Mouse (Mus musculus) C2C12 (cell line): ENCODE data around the gene Zc3h18.
A peak's percentile ranks its signal among the peaks of the same experiment; 100 is the strongest.

Source experiments
- CEBPB ChIP-seq: IDR thresholded peaks from one replicate; pipeline ENCODE4 v1.6.1; 2011; ENCODE audit warnings: low read depth, mild to moderate bottlenecking, control low read depth, moderate library complexity
- CTCF ChIP-seq: IDR thresholded peaks from one replicate; pipeline ENCODE4 v1.5.1; 2011; ENCODE audit not compliant: control insufficient read depth, insufficient read depth, insufficient read length
- FOSL1 ChIP-seq: IDR thresholded peaks from one replicate; pipeline ENCODE4 v1.8.0; 2011; ENCODE audit warnings: mild to moderate bottlenecking, low read length; ENCODE audit not compliant: poor library complexity, insufficient read depth, severe bottlenecking
- MYOD1 ChIP-seq: IDR thresholded peaks from one replicate; pipeline ENCODE4 v1.6.1; 2011; ENCODE audit warnings: low read depth; ENCODE audit not compliant: control insufficient read depth, insufficient read length
- MYOG ChIP-seq: IDR thresholded peaks from one replicate; pipeline ENCODE4 v1.6.1; 2011; ENCODE audit not compliant: control insufficient read depth, insufficient read length; ENCODE audit errors: extremely low read depth
- USF1 ChIP-seq: IDR thresholded peaks from one replicate; pipeline ENCODE4 v1.6.1; 2011; ENCODE audit warnings: low read depth, mild to moderate bottlenecking, control low read depth, moderate library complexity

- no peak for TF ChIP-seq CTCF
- TF ChIP-seq USF1 = no peak
- TF ChIP-seq MYOG = no peak
- TF ChIP-seq MYOD1 = peak; percentile 75
- no peak for TF ChIP-seq FOSL1
- no peak for TF ChIP-seq CEBPB
These were observed 33.6 kb upstream of the Zc3h18 start for GRCm38 (mm10) chr8:122342806-122343209.
